Mouse (Mus musculus): ENCODE results near the gene Ghsr.

DNA sequence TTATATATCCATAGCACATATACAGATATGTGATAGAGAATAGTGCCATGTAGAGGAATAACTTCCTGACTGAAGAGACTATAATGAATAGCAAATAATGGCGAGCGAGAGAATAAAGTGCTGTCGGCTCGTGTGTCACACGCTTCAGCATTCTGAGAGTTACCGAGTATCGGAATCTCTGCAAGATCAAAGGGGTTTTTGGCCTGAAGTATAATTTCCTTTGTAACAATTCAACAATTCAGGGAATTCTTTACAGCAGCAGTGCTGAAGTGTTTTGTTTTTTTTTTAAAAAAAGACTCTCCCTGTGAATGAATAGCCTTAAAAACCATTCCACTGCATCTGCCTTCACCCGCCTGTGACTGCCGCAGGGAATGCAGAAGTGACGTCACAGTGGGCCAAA is 45.6 kb downstream of the Ghsr start:
- no peak for TF ChIP-seq CTCF (IDR thresholded peaks at IDR 0.05; ENCODE audit: low read depth)
- no peak for TF ChIP-seq EP300 (IDR thresholded peaks at IDR 0.05; ENCODE audit: low read depth)
